Mouse (Mus musculus) urinary bladder, postnatal 4 days (tissue): Measurements from ENCODE around the gene Rab1b.
A peak's percentile ranks its signal among the peaks of the same experiment; 100 is the strongest.
"Not testable (repeated sequence)": the region's sequence is repeated elsewhere in the genome, so short reads cannot be mapped to it uniquely, and the experiment has no call there.

Source experiments
- DNase-seq, 2 experiments: peaks; one replicate each; pipeline ENCODE4 v3.0.0; 2021 to 2022; ENCODE audit warnings: low spot score in 2 of 2

The Rab1b gene

DNA sequence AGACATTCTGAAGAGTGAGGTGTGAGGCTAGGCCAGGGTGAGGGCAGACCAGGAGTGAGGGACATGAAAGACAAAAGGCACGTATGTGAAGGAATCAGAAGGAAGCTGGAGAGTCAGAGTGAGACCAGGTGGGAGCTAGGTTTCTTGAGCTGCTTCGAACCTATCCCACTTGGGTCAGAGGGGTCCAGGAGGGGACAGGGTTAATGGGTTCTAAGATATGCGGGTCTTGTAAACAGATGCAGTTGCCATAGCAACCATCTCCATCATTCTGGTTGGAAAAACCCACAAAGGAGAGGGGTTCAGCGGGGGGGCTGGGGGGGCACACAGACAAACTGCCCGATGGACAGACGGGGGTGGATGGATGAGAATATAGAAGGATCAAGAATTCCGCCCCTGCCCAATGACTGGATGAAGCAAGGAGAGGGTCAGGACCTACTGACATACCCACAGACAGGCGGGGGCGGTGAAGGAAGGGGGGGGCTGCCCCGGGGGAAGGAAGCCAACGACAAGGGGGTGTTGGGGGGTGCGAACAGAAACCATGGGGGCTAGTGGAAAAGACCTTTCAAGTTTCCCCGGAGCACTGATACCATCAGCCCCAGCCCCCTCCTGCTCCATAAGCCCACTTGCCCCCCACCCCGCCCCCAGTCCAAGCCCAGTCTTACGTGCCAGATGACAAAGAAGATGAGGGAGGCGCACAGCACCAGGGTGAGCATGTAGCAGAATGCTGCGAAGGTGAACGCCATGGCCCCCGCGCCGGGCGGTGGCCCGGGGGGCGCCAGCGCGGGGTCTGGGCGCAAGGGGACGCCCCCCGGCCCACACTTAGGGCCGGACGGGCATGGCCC is 9.1 kb downstream of the Rab1b start:
- DNase-seq, result no peak

DNA sequence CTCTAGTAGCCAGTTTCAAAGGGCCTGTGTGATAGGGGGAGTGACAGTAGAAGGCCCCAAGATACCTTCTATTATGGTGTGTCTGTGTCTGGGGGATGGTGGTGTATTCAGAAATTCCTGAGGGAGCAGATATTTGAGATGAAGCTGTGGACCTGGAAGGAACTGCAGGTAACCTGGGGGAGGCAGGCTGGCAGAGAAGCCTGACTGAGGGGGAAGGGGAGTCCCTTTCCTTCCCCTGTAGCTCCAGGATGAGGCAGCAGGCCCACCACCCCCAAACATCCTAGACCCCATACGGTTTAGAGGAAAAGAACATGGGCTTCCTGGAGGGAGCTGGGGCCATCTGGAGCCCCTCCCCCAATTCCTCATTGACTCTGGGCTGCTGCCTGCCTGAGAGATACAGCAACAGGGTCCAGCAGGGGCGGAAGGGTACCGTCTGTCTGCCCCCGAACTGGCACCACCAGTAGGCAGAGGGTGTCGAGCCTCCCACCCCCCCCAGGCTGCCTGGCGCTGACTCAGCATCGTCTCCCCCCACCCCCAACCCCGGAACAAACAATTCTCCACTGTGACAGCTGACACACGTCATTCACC is 10.9 kb downstream of the Rab1b start:
- no peak for DNase-seq

DNA sequence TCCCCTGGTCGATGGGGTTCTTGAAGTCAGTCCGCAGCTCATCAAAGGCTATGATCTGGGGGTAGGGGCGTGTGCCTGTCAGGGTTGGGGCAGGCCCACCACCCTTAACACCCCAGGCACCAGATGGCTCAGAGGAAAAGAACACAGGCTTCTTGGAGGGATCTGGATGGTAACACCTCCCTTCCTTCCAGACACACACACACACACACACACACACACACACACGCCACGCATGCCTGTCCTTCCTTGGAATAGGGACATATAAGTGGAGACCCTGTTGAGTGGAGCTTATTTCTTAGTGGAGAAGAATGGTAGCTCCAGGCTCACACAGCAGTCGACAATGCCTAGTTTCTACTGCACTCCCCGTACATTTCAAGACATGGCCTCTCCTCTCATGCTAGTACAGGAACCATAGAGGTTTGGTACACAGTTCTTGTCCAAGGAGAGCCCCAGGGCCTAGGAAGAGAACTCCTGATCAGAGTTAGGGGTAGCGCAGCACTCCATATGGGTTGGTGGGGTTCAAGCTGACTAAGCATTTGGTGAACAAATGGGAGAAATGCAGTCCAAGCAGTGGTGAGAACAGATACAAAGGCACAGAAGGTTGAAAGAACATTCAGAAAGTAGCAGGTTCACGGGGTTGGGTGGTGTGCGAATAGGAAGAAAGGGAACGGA is 12.0 kb downstream of the Rab1b start:
- DNase-seq, result no peak

DNA sequence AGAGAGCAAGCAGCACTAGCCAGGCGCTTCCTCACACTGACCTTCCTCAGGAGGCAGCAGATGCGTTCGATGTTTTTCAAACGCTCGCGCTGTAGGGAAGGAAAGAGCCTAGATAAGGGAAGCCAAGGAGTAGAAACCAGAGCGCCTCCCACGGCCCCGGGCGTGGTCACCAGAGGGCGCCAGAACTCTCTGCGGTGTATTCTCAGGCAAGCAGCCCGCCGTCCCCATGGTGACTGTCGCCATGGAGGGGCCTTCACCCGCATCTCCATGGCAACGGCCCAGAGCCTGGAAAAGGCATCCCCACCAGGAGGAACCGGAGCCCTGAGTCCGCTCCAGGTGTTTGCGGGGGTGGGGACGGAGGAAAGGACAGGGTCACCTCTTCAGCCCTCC is 12.6 kb downstream of the Rab1b start:
- peak; percentile 85 to 94 for DNase-seq

DNA sequence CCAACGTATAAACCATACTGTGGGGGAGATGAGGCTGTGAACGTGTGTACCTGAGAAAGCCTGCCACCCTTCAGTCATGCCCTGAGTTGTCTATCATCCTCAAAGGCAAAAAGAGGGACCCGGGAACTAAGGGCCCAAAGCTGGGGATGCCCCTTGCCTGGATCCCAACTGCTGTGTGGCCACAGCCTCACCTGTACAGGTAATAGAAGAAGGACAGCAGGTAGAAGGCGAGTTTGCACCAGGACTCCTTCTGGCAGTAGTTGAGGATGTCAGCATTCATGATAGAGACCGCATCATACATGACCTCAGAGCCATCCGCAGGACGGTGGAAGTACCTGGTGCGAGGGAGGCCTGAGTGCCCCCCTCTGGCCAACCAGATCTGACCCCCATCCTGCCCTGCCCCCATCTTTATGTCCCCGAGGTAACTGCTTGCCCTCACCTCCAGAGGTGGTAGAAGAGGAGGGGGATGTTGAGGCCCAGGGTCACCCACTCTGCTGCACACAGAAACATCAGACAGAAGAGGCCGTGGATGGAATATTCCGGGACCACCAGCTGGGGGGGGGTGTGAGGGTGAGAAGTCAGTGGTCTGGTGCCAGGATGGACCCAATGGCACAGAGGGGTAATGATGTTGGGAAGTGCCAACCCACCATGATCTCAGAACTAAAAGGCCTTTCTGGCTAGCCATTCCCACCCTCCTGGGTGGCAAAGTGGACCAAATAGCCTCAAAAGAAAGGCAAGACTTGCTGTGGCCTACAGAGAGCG is 13.2 kb downstream of the Rab1b start:
- DNase-seq, result no peak

DNA sequence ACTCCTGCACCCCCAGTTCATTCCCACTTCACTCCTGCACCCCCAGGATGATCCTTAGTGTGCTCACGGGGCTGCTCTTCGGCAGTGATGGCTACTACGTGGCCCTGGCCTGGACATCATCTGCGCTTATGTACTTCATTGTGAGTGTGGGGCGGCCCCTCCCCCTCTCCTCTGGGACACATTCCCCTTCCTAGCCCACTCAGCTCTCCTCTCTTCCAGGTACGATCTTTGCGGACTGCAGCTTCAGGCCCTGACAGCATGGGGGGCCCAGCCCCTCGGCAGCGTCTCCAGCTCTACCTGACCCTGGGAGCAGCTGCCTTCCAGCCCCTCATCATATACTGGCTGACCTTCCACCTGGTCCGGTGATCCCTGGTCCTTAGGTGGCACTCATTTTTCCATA is 14.8 kb downstream of the Rab1b start:
- no peak for DNase-seq

DNA sequence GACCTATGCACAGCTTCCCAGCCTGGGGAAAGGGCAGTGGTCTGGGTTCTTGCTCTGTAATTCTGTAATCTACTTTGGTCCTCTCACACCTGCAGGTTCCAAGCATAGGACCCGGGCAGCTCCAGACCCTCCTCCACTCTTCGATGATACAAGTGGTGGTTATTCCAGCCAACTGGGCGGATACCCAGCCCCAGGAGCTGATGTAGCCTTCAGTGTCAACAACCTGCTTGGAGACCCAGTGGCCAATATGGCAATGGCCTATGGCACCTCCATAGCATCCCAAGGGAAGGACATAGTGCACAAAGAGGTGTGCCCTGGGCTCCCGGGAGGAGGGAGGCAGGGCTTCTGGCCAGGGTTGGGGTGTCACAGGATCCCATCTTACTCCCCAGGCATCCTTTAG is 17.5 kb downstream of the Rab1b start:
- no peak for DNase-seq

DNA sequence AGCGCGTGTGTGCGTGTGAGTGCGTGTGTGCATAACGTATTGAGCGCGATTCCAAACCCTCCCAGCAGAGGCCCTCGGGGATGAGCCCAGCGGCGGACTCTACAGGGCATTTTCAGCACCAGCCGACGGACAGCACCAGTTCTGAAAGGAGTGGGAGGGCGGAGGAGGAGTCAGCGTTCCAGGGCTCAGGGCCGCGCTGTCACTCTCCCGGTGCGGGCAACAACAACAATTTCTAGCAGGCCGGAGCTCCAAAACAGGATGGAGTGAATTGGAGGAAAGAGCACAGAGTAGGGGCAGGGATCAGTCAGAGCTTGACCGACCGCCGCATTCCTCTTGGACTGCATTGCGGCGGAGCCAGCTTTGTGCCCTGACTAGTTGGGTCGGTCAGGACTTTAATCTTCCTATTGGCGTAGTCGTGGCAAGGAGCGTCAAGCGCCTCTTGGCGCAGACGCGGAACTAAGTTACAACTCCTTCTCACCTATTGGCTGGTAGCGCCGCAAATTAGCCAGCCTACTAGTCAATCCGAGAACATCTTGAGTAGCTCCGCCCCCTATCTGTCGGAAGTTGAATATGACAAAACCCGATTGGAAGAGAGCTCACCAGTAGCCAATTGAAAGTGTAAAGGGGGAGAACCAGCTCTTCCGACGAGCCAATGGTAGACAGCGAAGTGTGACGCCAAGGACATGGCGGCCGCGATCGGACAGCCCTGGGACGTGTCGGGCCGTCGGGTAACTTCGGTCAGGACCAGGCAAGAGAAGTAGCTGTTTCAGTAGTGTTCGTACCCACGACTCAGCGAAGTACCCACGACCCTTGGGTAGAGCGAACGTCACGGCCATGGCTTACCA is 18.8 kb downstream of the Rab1b start, which contains the start of gene Yif1a:
Gene Yif1a, plus strand, starts transcription at position 655 of the 845 bp plus-strand sequence.
- peak; percentile 90 to 96 for DNase-seq

DNA sequence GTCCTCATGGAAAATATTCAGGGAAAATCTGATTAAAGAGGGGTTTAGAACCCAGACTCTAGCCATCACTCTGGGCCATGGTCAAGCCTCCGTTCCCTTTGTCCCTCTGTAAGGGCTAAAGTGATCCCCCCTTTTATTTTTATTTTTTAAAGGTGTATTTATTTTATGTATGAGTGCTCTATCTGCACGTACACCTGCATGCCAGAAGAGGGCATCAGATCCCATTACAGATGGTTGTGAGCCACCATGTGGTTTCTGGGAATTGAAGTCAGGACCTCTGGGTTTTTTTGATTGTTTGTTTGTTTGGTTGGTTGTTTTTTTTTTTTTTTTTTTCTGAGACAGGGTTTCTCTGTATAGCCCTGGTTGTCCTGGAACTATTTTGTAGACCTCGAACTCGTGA is 20.3 kb downstream of the Rab1b start:
- DNase-seq, result not testable (repeated sequence)

DNA sequence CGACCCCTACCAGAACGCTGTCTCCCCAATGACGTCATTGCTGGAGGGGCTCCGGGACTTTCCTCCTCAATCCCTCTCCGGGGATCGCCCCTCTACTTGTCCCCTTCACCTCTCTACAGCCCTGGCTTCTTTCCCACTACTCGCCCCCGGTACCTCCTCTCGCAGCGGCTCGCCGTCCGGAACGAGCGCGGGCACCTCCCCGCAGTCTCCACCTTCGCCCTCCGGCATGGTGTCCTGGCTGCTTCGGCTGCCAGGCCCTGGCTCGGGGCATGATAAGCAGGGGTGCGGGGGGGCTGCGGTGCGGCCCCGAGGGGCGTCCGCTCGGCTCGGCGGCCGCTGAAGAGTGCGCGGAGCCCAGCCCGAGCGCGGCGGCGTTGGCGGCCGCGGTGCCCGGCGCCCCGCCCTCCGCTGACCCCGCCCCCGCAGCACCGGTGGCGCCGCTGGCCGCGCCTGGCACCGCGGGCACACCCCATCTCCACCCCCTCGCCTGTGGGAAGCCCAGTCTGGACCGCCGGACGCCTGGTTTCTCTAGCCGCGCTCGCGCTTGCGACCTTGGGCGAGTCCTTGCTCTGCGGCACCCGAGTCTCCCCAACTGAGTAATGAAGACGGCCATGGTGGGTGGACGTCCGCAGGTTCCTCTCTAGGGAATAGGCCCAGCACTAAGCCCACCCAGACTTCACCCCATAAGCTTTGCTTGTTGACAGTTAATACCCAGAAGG is 21.6 kb downstream of the Rab1b start, which contains the start of gene Tmem151a:
Gene Tmem151a, minus strand, starts transcription at position 387 of the 719 bp plus-strand sequence.
- no peak for DNase-seq

DNA sequence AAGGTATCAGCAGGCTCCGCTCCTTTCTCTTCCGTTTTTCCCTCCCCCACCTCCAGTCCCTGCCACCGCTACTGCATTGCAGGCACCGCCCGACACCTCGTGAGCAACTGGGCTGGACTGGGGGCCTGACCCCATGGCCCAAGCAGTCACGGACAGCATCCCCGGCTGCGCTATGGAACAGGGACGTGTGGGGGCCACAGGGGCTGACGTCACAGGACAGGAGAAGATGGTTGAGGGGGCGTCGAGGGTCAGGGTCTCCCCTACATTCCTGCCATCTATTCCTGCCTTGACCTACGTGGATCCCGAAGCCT is 22.1 kb downstream of the Rab1b start:
- no peak for DNase-seq

DNA sequence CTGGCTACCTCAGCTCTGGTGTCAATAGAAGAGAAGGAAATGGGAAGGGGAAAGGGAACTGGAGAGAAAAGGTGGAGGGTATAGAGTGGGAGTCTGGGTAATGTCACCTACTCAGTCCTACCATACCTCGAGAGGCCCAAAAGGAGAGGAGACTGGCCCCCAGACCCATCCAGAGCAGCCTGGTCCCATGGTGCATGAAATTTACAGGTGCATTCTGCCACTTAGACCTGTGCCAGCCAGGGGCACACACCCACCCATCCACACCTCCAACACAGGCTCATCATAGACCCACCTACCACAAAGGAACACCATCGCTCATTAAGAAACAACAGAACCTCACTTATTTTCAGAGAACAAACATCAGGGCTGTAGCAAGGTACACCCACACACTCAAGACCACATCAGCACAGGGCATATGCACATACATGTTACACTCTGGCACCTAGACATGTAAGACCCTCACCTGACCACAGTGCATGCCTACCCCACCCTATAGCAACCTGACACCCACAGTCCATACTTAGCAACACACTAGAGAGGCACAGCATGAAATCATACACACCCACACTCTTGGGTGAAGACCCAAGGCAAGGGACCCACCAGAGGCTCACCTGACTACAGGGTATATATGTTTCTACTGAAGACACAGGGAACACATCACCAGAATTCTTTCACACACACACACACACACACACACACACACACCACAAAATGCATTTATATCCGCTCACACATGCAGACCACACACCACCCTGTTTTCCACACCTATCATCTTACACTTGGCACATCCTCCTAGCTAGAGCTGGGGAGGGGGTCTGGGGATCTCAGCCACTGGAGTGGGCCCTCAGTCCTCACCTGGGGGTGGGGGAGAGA is 22.7 kb downstream of the Rab1b start:
- no peak for DNase-seq

DNA sequence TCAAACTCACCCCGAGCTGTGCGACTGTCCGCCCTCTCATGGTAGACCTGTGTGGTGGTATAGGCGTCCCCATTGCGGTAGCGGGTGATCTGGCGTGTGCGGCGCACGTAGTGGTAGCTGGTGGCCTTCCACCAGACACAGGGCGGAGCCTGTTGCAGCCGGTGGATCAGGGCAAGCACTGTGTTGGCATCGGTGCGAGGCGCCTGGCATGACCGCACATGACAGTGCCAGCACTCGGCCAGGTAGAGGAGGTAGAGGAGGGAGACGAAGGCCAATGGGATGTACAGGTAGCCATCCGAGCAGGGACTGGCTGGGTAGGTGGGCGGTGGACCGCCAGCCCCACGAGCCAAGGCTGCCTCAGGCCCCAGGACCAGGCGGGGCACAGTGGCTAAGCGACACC is 24.3 kb downstream of the Rab1b start:
- no peak for DNase-seq

DNA sequence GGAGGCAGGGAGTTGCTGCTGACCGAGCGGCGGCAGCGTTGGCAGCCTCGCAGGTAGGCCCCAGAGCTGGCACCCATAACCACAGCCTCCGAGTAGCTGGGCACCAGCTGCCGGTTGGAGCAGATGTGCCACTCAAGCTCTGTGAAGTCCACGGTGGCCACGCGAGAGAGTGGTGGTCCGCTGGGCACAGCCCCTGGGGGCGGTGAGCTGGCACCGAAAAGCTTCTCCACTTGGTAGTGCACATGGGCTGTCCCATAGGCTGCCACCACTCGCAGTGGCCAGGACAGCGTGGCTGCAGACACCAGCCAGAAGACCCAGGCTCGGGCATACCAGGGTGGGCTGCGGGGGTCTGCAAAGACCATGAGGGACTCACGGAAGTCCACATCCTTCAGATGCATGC is 24.9 kb downstream of the Rab1b start:
- no peak for DNase-seq

DNA sequence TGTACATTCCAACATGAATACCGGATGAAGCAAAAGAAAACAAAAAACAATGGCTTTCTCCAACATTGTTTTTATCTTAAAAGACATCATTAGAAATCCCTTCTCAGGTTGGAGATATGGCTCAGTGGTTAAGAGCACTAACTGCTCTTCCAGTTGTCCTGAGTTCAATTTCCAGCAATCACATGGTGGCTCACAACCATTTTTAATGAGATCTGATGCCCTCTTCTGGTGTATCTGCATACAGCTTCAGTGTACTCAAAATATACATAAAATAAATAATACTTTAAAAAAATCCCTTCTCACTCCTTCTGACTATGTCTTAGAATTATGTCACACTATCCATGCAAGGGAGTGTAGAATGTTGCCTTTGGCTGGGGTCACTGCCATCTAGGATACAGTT is 27.6 kb downstream of the Rab1b start:
- no peak for DNase-seq

DNA sequence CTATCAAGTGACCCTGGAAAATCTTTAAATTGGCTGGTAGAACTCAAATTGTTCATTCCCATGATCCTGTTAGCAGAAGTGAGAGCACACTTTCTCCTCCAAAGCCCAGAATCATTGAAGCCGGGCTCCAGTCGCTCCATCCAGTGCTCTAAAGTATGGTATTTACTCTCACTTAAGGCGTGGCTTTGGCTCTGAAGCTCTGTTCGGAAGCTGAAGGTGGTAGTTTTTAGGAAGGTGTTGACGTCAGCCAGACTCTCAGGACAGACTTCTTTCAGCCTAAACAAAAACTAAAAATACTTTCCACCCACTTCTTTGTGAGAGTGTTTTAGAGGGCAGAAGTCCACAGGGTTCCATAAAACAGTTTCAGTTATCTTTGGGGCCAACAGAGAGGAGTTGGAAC is 33.4 kb downstream of the Rab1b start:
- no peak for DNase-seq

DNA sequence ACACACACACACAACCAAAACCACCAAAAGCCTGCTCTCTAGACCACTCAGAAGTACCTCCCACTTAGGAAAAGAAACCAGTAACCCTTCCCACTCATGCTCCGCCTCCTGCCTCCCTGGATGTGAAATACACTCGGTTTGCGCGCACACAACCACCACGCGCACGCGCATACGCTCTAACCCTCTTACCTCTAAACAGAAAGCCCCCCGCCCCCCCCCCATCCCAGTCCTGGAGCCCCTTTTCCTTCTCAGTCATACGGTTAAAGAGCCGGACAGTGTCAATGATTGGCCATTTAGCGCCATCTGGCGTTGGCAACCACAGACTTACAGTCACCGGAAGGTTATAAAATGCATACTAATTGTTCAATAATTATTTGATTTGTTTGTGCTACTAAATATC is 33.8 kb downstream of the Rab1b start:
- DNase-seq, result no peak

DNA sequence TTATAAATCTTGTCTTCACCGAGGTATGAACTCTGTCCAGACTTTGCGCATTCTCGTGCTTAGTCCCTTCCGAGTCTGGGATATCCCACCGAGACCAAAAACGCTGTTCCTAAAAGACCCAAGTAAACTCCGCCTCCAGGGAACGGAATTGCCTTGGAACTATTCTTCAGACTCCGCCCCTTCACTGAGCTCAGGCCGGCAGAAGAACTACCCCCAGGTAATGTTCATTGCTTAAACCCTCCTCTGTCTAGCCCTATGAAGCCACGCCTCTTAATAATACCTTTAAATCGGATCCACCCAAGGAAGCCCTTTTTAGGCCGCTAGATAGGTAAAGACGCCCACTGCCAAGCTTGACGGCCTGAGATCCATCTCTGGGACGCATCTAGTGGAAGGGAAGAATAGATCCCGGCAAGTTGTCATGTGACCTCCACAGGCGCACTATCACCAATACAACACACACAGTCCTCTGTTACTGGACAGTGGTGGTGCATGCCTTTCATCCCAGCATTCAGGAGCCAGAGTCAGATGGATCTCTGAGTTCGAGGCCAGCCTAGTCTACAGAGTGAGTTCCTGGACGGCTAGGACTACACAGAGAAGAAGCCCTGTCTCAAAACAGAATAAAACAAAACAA is 34.4 kb downstream of the Rab1b start:
- no peak for DNase-seq
